Comparison of ENCODE assay signal across 15 mouse cellular contexts in the genomic region with DNA sequence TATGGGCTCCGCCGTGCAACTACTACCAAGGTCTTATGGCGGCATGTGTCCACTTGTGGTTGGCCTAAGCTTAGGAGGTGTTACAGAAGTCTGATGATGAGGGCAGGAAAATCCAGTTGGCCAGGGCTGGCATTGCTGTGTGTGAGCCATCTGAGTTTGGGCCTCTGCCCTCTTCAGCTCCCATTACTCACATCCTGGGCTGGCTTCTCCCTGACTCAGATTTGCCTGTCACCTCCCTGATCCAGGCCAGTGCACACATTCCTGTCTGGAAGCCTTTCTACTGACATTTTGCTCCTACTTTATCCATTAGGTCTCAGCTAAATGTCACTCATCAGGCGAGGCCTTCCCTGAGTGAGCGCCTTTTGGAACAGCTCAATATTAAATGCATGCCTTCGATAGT. TPM values are rescaled to one million over a fixed set of nuclear protein-coding genes. Genes with fewer than 3 reads are reported as not detected.
DNase-seq lines count a peak whose midpoint lies in the region; ATAC-seq and TF ChIP-seq lines count a peak whose summit lies in the region.
"Had no signal": no experiment of that assay in that cellular context is flagged by ENCODE, and none has a peak within 500 bp of the region (broad histone marks: within the 10 kb centered on the region; RNA-seq: fewer than 3 reads in every experiment).

No protein-coding gene starts in this region.

- H3K27ac ChIP-seq in layer of hippocampus, adult 2 months, result peak overlapping the region; percentile 2; the same call in 1 of the 2 replicates
- H3K27ac ChIP-seq in heart, adult 2 months, result peak overlapping the region; percentile 62
- no peak overlapping the region for H3K27ac ChIP-seq in forebrain, postnatal 0 days (ENCODE audit: low read depth, low read length)
- H3K27ac ChIP-seq: embryonic facial prominence, embryonic 13.5 days; hindbrain, embryonic 15.5 days; limb, embryonic 13.5 days; stomach, embryonic 15.5 days had no signal

- H3ac ChIP-seq in myocyte (ENCODE audit: control insufficient read depth, insufficient read length), result no peak overlapping the region

- no peak for TF ChIP-seq POLR2A in heart, adult 2 months (IDR thresholded peaks at IDR 0.05; ENCODE audit: insufficient read depth, low read depth, low read length)
- TF ChIP-seq POLR2A in myocyte (IDR thresholded peaks at IDR 0.05; ENCODE audit: insufficient read length, low read depth), result no peak

- H3K27me3 ChIP-seq in heart, adult 2 months (ENCODE audit: control insufficient read depth, insufficient read depth, low read length), result no peaks in the 10 kb centered on the region
- no peaks in the 10 kb centered on the region for H3K27me3 ChIP-seq in myocyte (ENCODE audit: control insufficient read depth, insufficient read depth, insufficient read length)
- H3K27me3 ChIP-seq in forebrain, postnatal 0 days (ENCODE audit: insufficient read depth, low read length), result no peaks in the 10 kb centered on the region
- H3K27me3 ChIP-seq: CH12.LX; embryonic facial prominence, embryonic 13.5 days; hindbrain, embryonic 15.5 days; limb, embryonic 13.5 days; stomach, embryonic 15.5 days had no signal

- intact Hi-C loops in heart, adult 2 months (cut with DNase I), result loop anchor here (5.0 kb wide), 1 partner anchor 49 kb away; no protein-coding TSS in a partner anchor

- peaks cover 4% of the 10 kb centered on the region for H3K79me2 ChIP-seq in heart, adult 2 months (replicated peaks; ENCODE audit: control insufficient read depth, insufficient read depth, low read length)
- H3K79me2 ChIP-seq in myocyte (ENCODE audit: control insufficient read depth, insufficient read depth), result peaks cover 44% of the 10 kb centered on the region

- H3K9ac ChIP-seq in heart, adult 2 months (ENCODE audit: low read depth, low read length), result no peak overlapping the region
- H3K9ac ChIP-seq in forebrain, postnatal 0 days, result no peak overlapping the region
- H3K9ac ChIP-seq: embryonic facial prominence, embryonic 13.5 days; hindbrain, embryonic 15.5 days; limb, embryonic 13.5 days; stomach, embryonic 15.5 days had no signal

- DNase-seq in layer of hippocampus, adult 2 months (ENCODE audit: low spot score in 2 of 2), result no peak
- DNase-seq in layer of hippocampus, postnatal 36 days, result no peak
- DNase-seq in adrenal gland, postnatal 10 days, result peak; percentile 57
- peak; percentile 43 to 73 for DNase-seq in heart, adult 2 months
- DNase-seq in thymus, adult 18-20 months, result no peak
- no peak for DNase-seq in forebrain, postnatal 0 days
- DNase-seq in right cerebral cortex, postnatal 14 days, result no peak
- DNase-seq: cerebellum, adult 9-10 months; retina, postnatal 1 day had no signal

- peaks cover 25% of the 10 kb centered on the region for H3K36me3 ChIP-seq in heart, adult 2 months (ENCODE audit: control insufficient read depth, insufficient read depth, low read length)
- H3K36me3 ChIP-seq in myocyte (ENCODE audit: control insufficient read depth, insufficient read depth), result no peaks in the 10 kb centered on the region
- no peaks in the 10 kb centered on the region for H3K36me3 ChIP-seq in forebrain, postnatal 0 days (ENCODE audit: insufficient read depth)
- H3K36me3 ChIP-seq: embryonic facial prominence, embryonic 13.5 days; hindbrain, embryonic 15.5 days; limb, embryonic 13.5 days; stomach, embryonic 15.5 days had no signal

- ATAC-seq in forebrain, postnatal 0 days, result no peak

- no peaks in the 10 kb centered on the region for H3K9me3 ChIP-seq in forebrain, postnatal 0 days (ENCODE audit: low read length)
- H3K9me3 ChIP-seq: embryonic facial prominence, embryonic 13.5 days; hindbrain, embryonic 15.5 days; limb, embryonic 13.5 days; stomach, embryonic 15.5 days had no signal

- H3K4me2 ChIP-seq in myocyte (ENCODE audit: low read depth), result peak overlapping the region; percentile 75
- H3K4me2 ChIP-seq in forebrain, postnatal 0 days (ENCODE audit: low read depth), result no peak overlapping the region
- H3K4me2 ChIP-seq: embryonic facial prominence, embryonic 13.5 days; hindbrain, embryonic 15.5 days; limb, embryonic 13.5 days; stomach, embryonic 15.5 days had no signal

- TF ChIP-seq EP300 in heart, adult 2 months (IDR thresholded peaks at IDR 0.05; ENCODE audit: insufficient read depth, low read depth, low read length), result peak; percentile 64; the same call in 1 of the 2 replicates

- H3K4me1 ChIP-seq in heart, adult 2 months (ENCODE audit: control insufficient read depth, insufficient read depth, low read length), result peaks cover 53% of the 10 kb centered on the region
- H3K4me1 ChIP-seq in forebrain, postnatal 0 days (ENCODE audit: insufficient read depth), result peaks cover 8% of the 10 kb centered on the region; the same call in 1 of the 2 replicates

- TF ChIP-seq CTCF in layer of hippocampus, adult 2 months (conservative IDR thresholded peaks at IDR 0.05), result no peak
- no peak for TF ChIP-seq CTCF in heart, adult 2 months (IDR thresholded peaks at IDR 0.05)
- no peak for TF ChIP-seq CTCF in forebrain, postnatal 0 days (IDR thresholded peaks at IDR 0.05; ENCODE audit: low read depth)

- 59% methylated on average over 6 of the region's 6 CpGs for WGBS in heart, adult 2 months
- 92% methylated on average over 6 of the region's 6 CpGs for WGBS in forebrain, postnatal 0 days

- no peak overlapping the region for H3K4me3 ChIP-seq in layer of hippocampus, adult 2 months
- no peak overlapping the region for H3K4me3 ChIP-seq in heart, adult 2 months
- no peak overlapping the region for H3K4me3 ChIP-seq in myocyte
- no peak overlapping the region for H3K4me3 ChIP-seq in forebrain, postnatal 0 days (ENCODE audit: low read depth, low read length)
- H3K4me3 ChIP-seq: embryonic facial prominence, embryonic 13.5 days; hindbrain, embryonic 15.5 days; limb, embryonic 13.5 days; stomach, embryonic 15.5 days had no signal

TF ChIP-seq in myocyte, 11 proteins besides CTCF, POLR2A, EP300 and RAD21:
- TF ChIP-seq MYOD1 (IDR thresholded peaks at IDR 0.05; ENCODE audit: control insufficient read depth in 1 of 3, insufficient read length in 2 of 3, low read depth in 2 of 3), result peak in 1 of 3 experiments; percentile 51
- no peak for TF ChIP-seq CEBPB (IDR thresholded peaks at IDR 0.05; ENCODE audit: insufficient read depth, poor library complexity, severe bottlenecking)
- peak in 1 of 3 experiments; percentile 51 for TF ChIP-seq MYOG (IDR thresholded peaks at IDR 0.05; ENCODE audit: control insufficient read depth in 1 of 3, insufficient read depth in 1 of 3, insufficient read length in 2 of 3, low read depth in 2 of 3)

RNA-seq across cellular contexts. Expression of a gene that starts 57.5 kb away (rescaled TPM):
- total RNA-seq in layer of hippocampus, adult 2 months (2021), result 10 to 100 TPM; 64.9 to 69.3 TPM
- 10 to 100 TPM; 66.6 to 71.9 TPM for total RNA-seq in layer of hippocampus, postnatal 36 days (2021)
- 10 to 100 TPM; 21.8 to 26.7 TPM for total RNA-seq in adrenal gland, postnatal 10 days (2021)
- 10 to 100 TPM; 67.2 to 77.6 TPM for total RNA-seq in heart, adult 2 months (2021)
- polyA plus RNA-seq in heart, adult 2 months (2012; rRNA removed), result 13.1 and 23.9 TPM in 2 replicates
- 10.1 TPM for polyA plus RNA-seq in myocyte (2012; fragmentation: generic; extraction: Trizol)
- 93.6 and 94.7 TPM in 2 replicates for total RNA-seq in forebrain, postnatal 0 days (2014; rRNA removed)
- polyA plus RNA-seq in forebrain, postnatal 0 days (2015; fragmentation: Nextera tagmentation; extraction: Ambion mirVana), result 16.0 and 25.2 TPM in 2 replicates

Comparison
In these comparisons a context has a peak if more than half of its experiments do, and no peak if none do; other contexts are left out.
1. DNase-seq: peak in adrenal gland, postnatal 10 days (single experiment) and heart, adult 2 months (2 of 2); none in layer of hippocampus, adult 2 months (0 of 2), layer of hippocampus, postnatal 36 days (0 of 2), thymus, adult 18-20 months (0 of 2), forebrain, postnatal 0 days (single experiment) and right cerebral cortex, postnatal 14 days (single experiment).